Mouse (Mus musculus): ENCODE measurements at regions not wholly inside any gene's neighbourhood (a gene's known extent, or its start where the extent isn't known, plus 50 kb on each side); places are given as distances from the start of the nearest gene placed in this dataset.

GRCm38 (mm10) chr15:61159552-61159951 lies 236.7 kb upstream of the A1bg start:
- TF ChIP-seq CTCF (IDR thresholded peaks at IDR 0.05; ENCODE audit: extremely low read depth, insufficient read depth, low read length) (no peak), POLR2A (IDR thresholded peaks at IDR 0.05; ENCODE audit: extremely low read depth, insufficient read depth, low read length) (no peak)
